Mouse (Mus musculus) gonadal fat pad, adult 2 months (tissue): ENCODE data around the gene Prf1. TPM values are rescaled to one million over a fixed set of nuclear protein-coding genes. Genes with fewer than 3 reads are reported as not detected.

Experiments
- DNase-seq: peaks from one replicate; pipeline ENCODE4 v3.0.0-alpha.2; 2012; ENCODE audit warnings: low read depth
- polyA plus RNA-seq: library from polyadenylated mRNA; depleted of rRNA; stranded (reverse); fragments of >200 nt; gene quantifications from 2 replicates; pipeline ENCODE4 v1.2.3, GENCODE M21; 2012; rRNA removed

Gene Prf1
- polyA plus RNA-seq, result 0.77 and 0.84 TPM in 2 replicates

GRCm38 (mm10) chr10:61297477-61297876 lies at the start of gene Prf1:
TSS of gene Prf1 (plus strand) at chr10:61297833.
- no peak for DNase-seq

GRCm38 (mm10) chr10:61248596-61249114 lies 49.0 kb upstream of the Prf1 start:
- DNase-seq, result no peak

- DNase-seq, result no peak
These were observed 47.7 kb upstream of the Prf1 start for GRCm38 (mm10) chr10:61249951-61250350.

- DNase-seq, result no peak
These were observed 42.9 kb upstream of the Prf1 start for GRCm38 (mm10) chr10:61254761-61255160.

- no peak for DNase-seq
These were observed 42.4 kb upstream of the Prf1 start for GRCm38 (mm10) chr10:61255190-61255589.

- no peak for DNase-seq
These were observed 41.0 kb upstream of the Prf1 start for GRCm38 (mm10) chr10:61256665-61257064.

- DNase-seq, result no peak
These were observed 39.5 kb upstream of the Prf1 start for GRCm38 (mm10) chr10:61258131-61258530.

- DNase-seq, result no peak
These were observed 36.1 kb upstream of the Prf1 start for GRCm38 (mm10) chr10:61261229-61262156.

- DNase-seq, result no peak
These were observed 34.0 kb upstream of the Prf1 start for GRCm38 (mm10) chr10:61263606-61264005.

GRCm38 (mm10) chr10:61267378-61267777 lies 30.3 kb upstream of the Prf1 start:
- DNase-seq, result no peak

- no peak for DNase-seq
These were observed 25.5 kb upstream of the Prf1 start for GRCm38 (mm10) chr10:61272089-61272626.

GRCm38 (mm10) chr10:61272631-61273030 lies 25.0 kb upstream of the Prf1 start:
- DNase-seq, result no peak

GRCm38 (mm10) chr10:61273081-61273843 lies 24.4 kb upstream of the Prf1 start, which contains the start of gene Adamts14:
TSS of gene Adamts14 (minus strand) at chr10:61273438.
- no peak for DNase-seq

GRCm38 (mm10) chr10:61273844-61274215 lies 23.8 kb upstream of the Prf1 start:
- no peak for DNase-seq

- no peak for DNase-seq
These were observed 23.1 kb upstream of the Prf1 start for GRCm38 (mm10) chr10:61274532-61274931.

GRCm38 (mm10) chr10:61275669-61276110 lies 21.9 kb upstream of the Prf1 start:
- no peak for DNase-seq

GRCm38 (mm10) chr10:61277051-61277450 lies 20.6 kb upstream of the Prf1 start:
- DNase-seq, result no peak

GRCm38 (mm10) chr10:61277918-61278674 lies 19.5 kb upstream of the Prf1 start:
- DNase-seq, result no peak

GRCm38 (mm10) chr10:61281115-61281514 lies 16.5 kb upstream of the Prf1 start:
- DNase-seq, result no peak

GRCm38 (mm10) chr10:61284309-61284708 lies 13.3 kb upstream of the Prf1 start:
- no peak for DNase-seq

- no peak for DNase-seq
These were observed 12.4 kb upstream of the Prf1 start for GRCm38 (mm10) chr10:61285271-61285670.
